Mouse (Mus musculus) kidney, adult 2 months (tissue): Measurements from ENCODE around the gene Mc1r.

Source experiments
- CTCF ChIP-seq: fragments of 200-500 bp; conservative IDR thresholded peaks from 2 replicates; pipeline ENCODE4 v1.5.1; 2011; ENCODE audit warnings: low read depth, mild to moderate bottlenecking, control low read depth, low read length, moderate library complexity, mixed read lengths; ENCODE audit not compliant: insufficient read depth, insufficient read length
- POLR2A ChIP-seq: fragments of 200-500 bp; IDR thresholded peaks from one replicate; pipeline ENCODE4 v1.6.1; 2011; ENCODE audit warnings: low read depth, low read length, control low read depth

DNA sequence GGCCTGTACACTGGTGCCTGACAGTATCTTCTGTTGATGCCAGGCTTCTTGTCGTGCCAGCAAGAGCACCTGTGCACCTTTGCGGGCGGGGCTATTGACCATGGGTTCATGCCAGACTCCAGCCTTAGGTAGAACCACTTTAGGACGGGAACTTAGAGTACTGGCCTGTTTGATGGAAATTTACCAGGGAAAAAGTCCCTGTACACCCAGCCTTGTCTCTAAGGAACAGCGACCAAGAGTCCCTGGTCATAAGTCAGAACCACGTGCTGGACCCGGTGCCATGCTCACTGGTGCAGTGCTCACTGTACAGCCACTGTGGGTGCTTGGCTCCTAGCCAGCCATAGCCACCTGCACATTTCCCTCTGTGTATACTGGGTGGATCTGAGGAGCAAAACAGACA is 17.9 kb upstream of the Mc1r start:
- TF ChIP-seq CTCF: no peak
- TF ChIP-seq POLR2A: no peak
